Mouse (Mus musculus) lung, adult 2 months (tissue): ENCODE measurements around the gene Hist1h4f.

Experiments used
- CTCF ChIP-seq: fragments of 200-500 bp; IDR thresholded peaks from 2 replicates; pipeline ENCODE4 v1.5.1; 2011; ENCODE audit warnings: mild to moderate bottlenecking, low read length, control low read depth; ENCODE audit not compliant: insufficient read depth
- POLR2A ChIP-seq: fragments of 200-500 bp; IDR thresholded peaks from 2 replicates; pipeline ENCODE4 v1.6.1; 2011; ENCODE audit warnings: low read depth, mild to moderate bottlenecking, control low read depth, low read length, borderline replicate concordance; ENCODE audit errors: extremely low read depth

DNA sequence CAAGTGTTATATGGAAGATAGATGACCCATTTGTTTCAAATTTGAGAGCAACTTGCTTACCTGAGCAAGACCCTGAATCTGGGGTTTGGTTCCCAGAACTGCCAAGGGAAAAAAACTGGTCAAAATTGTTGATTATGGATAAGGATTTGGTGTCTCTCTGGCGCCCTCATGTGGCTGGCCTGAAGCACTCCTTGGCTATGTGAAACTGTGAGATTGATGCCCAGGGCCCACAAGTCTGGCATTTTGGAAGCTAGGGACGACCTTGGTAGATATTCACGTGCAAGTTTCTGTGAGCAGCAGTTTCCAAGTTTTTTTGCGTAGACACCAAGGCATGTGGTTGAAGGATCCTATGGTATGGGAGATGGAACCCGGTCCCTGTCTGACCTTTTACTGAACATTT, 26.8 kb downstream of the Hist1h4f start:
- TF ChIP-seq CTCF: peak; percentile 91
- TF ChIP-seq POLR2A: no peak
